Mouse (Mus musculus): Measurements from ENCODE around the gene Nsun2. TPM values are rescaled to one million over a fixed set of nuclear protein-coding genes. Genes with fewer than 3 reads are reported as not detected.

Gene Nsun2
- polyA plus RNA-seq, 1 experiment from 2014 or later, result 278 TPM

GRCm38 (mm10) chr13:69586337-69586736, 52.8 kb downstream of the Nsun2 start:
- WGBS, result 67% methylated on average over 10 of the region's 10 CpGs

GRCm38 (mm10) chr13:69587849-69588248, 54.3 kb downstream of the Nsun2 start:
- WGBS, result 43% methylated on average over 3 of the region's 3 CpGs
- no peaks in the 10 kb centered on the region for H3K4me1 ChIP-seq (replicated peaks; ENCODE audit: control insufficient read depth, insufficient read depth, low read length)
- no peak overlapping the region for H3K9ac ChIP-seq (ENCODE audit: low read depth, low read length)
- H3K4me2 ChIP-seq, result no peak overlapping the region
- H3K27me3 ChIP-seq (replicated peaks; ENCODE audit: control insufficient read depth, insufficient read depth, low read length), result no peaks in the 10 kb centered on the region
- ATAC-seq (replicated peaks; ENCODE audit: low FRiP score) (no peak), DNase-seq (ENCODE audit: low spot score) (no peak)
- H3K4me3 ChIP-seq (ENCODE audit: low read depth, low read length), result no peak overlapping the region
- H3K36me3 ChIP-seq (ENCODE audit: control insufficient read depth, insufficient read depth, low read length), result no peaks in the 10 kb centered on the region
- no peak overlapping the region for H3K27ac ChIP-seq (ENCODE audit: low read depth, low read length)
- no peaks in the 10 kb centered on the region for H3K9me3 ChIP-seq (ENCODE audit: control insufficient read depth, low read length)

More at GRCm38 (mm10) chr13:69586337-69586736, 52.8 kb downstream of the Nsun2 start:
- ATAC-seq (replicated peaks; ENCODE audit: low FRiP score), result no peak
- Histone ChIP-seq H3K27me3 (replicated peaks; ENCODE audit: control insufficient read depth, insufficient read depth, low read length) (no peaks in the 10 kb centered on the region), H3K9me3 (ENCODE audit: control insufficient read depth, low read length) (no peaks in the 10 kb centered on the region), H3K4me3 (ENCODE audit: low read depth, low read length) (no peak overlapping the region), H3K4me2 (no peak overlapping the region), H3K4me1 (replicated peaks; ENCODE audit: control insufficient read depth, insufficient read depth, low read length) (no peaks in the 10 kb centered on the region), H3K9ac (ENCODE audit: low read depth, low read length) (no peak overlapping the region), H3K27ac (ENCODE audit: low read depth, low read length) (no peak overlapping the region), H3K36me3 (ENCODE audit: control insufficient read depth, insufficient read depth, low read length) (no peaks in the 10 kb centered on the region)
- DNase-seq (ENCODE audit: low spot score), result no peak

GRCm38 (mm10) chr13:69588263-69588662, 54.7 kb downstream of the Nsun2 start:
- 63% methylated on average over 6 of the region's 6 CpGs for WGBS
- no peak for ATAC-seq (replicated peaks; ENCODE audit: low FRiP score)
- H3K36me3 ChIP-seq (ENCODE audit: control insufficient read depth, insufficient read depth, low read length), result no peaks in the 10 kb centered on the region

DNA sequence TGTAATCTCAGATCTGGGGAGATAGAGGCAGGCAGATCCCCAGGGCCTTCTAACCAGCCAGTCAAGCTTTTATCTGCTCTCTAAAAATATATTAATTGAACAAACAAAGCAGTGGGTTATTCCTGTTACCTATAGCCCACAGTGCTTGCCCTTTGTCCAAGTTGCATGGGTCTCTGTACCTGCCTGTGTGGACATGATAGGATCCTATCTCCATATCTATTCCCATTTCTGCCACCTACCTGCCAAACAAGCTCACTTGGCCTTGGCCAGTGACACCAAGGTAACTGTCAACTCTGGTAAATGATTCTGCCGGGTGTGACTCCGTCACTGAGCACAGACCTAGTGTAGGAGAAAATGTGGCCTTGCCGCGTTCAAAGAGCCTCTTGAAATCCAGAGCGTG, 57.8 kb downstream of the Nsun2 start:
- Histone ChIP-seq H3K9me3 (ENCODE audit: control insufficient read depth, low read length) (no peaks in the 10 kb centered on the region), H3K36me3 (ENCODE audit: control insufficient read depth, insufficient read depth, low read length) (no peaks in the 10 kb centered on the region), H3K4me1 (replicated peaks; ENCODE audit: control insufficient read depth, insufficient read depth, low read length) (no peaks in the 10 kb centered on the region), H3K27ac (ENCODE audit: low read depth, low read length) (no peak overlapping the region), H3K27me3 (replicated peaks; ENCODE audit: control insufficient read depth, insufficient read depth, low read length) (no peaks in the 10 kb centered on the region), H3K4me3 (ENCODE audit: low read depth, low read length) (no peak overlapping the region), H3K9ac (ENCODE audit: low read depth, low read length) (no peak overlapping the region), H3K4me2 (no peak overlapping the region)
- DNase-seq (ENCODE audit: low spot score) (no peak), ATAC-seq (replicated peaks; ENCODE audit: low FRiP score) (no peak)
- WGBS, result 84% methylated on average over 5 of the region's 5 CpGs

More at GRCm38 (mm10) chr13:69588263-69588662, 54.7 kb downstream of the Nsun2 start:
- H3K9ac ChIP-seq (ENCODE audit: low read depth, low read length), result no peak overlapping the region
- H3K9me3 ChIP-seq (ENCODE audit: control insufficient read depth, low read length), result no peaks in the 10 kb centered on the region
- no peak overlapping the region for H3K4me3 ChIP-seq (ENCODE audit: low read depth, low read length)
- no peaks in the 10 kb centered on the region for H3K4me1 ChIP-seq (replicated peaks; ENCODE audit: control insufficient read depth, insufficient read depth, low read length)
- H3K27me3 ChIP-seq (replicated peaks; ENCODE audit: control insufficient read depth, insufficient read depth, low read length), result no peaks in the 10 kb centered on the region
- no peak overlapping the region for H3K27ac ChIP-seq (ENCODE audit: low read depth, low read length)
- no peak for DNase-seq (ENCODE audit: low spot score)
- no peak overlapping the region for H3K4me2 ChIP-seq

DNA sequence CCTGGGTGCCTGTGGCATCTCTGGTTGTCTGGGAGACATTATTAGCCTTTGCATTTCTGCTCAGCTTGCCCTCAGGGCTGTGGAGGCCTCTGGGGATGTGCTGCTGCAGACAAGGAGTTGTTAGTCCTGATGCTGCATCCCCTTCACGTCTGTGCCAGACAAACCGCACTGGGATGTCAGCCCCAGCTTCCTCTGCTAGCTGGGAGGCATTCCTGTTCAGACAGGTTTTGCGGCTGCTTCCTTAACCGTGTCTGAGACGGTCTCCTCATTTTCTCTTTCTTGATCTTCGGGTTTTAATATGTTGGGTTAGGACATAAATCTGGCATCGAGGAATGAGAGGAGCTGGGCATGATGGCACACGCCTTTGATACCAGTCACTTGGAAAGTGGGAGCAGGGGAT, 58.7 kb downstream of the Nsun2 start:
- Histone ChIP-seq H3K36me3 (ENCODE audit: control insufficient read depth, insufficient read depth, low read length) (no peaks in the 10 kb centered on the region), H3K27me3 (replicated peaks; ENCODE audit: control insufficient read depth, insufficient read depth, low read length) (no peaks in the 10 kb centered on the region), H3K9me3 (ENCODE audit: control insufficient read depth, low read length) (no peaks in the 10 kb centered on the region), H3K4me1 (replicated peaks; ENCODE audit: control insufficient read depth, insufficient read depth, low read length) (no peaks in the 10 kb centered on the region), H3K4me3 (ENCODE audit: low read depth, low read length) (no peak overlapping the region), H3K4me2 (no peak overlapping the region), H3K9ac (ENCODE audit: low read depth, low read length) (no peak overlapping the region), H3K27ac (ENCODE audit: low read depth, low read length) (no peak overlapping the region)
- DNase-seq (ENCODE audit: low spot score) (no peak), ATAC-seq (replicated peaks; ENCODE audit: low FRiP score) (no peak)
- 74% methylated on average over 8 of the region's 8 CpGs for WGBS

GRCm38 (mm10) chr13:69593453-69593852, 59.9 kb downstream of the Nsun2 start:
- DNase-seq (ENCODE audit: low spot score) (no peak), ATAC-seq (replicated peaks; ENCODE audit: low FRiP score) (0 out of 2 replicates have a peak, but pooled peaks have one; percentile 26)
- WGBS, result 66% methylated on average over 8 of the region's 8 CpGs
- H3K4me2 ChIP-seq, result no peak overlapping the region
- no peak overlapping the region for H3K9ac ChIP-seq (ENCODE audit: low read depth, low read length)
- no peaks in the 10 kb centered on the region for H3K4me1 ChIP-seq (replicated peaks; ENCODE audit: control insufficient read depth, insufficient read depth, low read length)
- H3K4me3 ChIP-seq (ENCODE audit: low read depth, low read length), result no peak overlapping the region
- no peaks in the 10 kb centered on the region for H3K27me3 ChIP-seq (replicated peaks; ENCODE audit: control insufficient read depth, insufficient read depth, low read length)
- no peaks in the 10 kb centered on the region for H3K36me3 ChIP-seq (ENCODE audit: control insufficient read depth, insufficient read depth, low read length)
- H3K9me3 ChIP-seq (ENCODE audit: control insufficient read depth, low read length), result no peaks in the 10 kb centered on the region
- no peak overlapping the region for H3K27ac ChIP-seq (ENCODE audit: low read depth, low read length)

GRCm38 (mm10) chr13:69594577-69595256, 61.2 kb downstream of the Nsun2 start:
- H3K9ac ChIP-seq (ENCODE audit: low read depth, low read length), result no peak overlapping the region
- H3K4me3 ChIP-seq (ENCODE audit: low read depth, low read length), result no peak overlapping the region
- H3K4me1 ChIP-seq (replicated peaks; ENCODE audit: control insufficient read depth, insufficient read depth, low read length), result no peaks in the 10 kb centered on the region
- DNase-seq (ENCODE audit: low spot score) (no peak), ATAC-seq (replicated peaks; ENCODE audit: low FRiP score) (no peak)
- 73% methylated on average over 7 of the region's 7 CpGs for WGBS
- no peak overlapping the region for H3K27ac ChIP-seq (ENCODE audit: low read depth, low read length)
- no peaks in the 10 kb centered on the region for H3K9me3 ChIP-seq (ENCODE audit: control insufficient read depth, low read length)
- H3K4me2 ChIP-seq, result no peak overlapping the region
- H3K36me3 ChIP-seq (ENCODE audit: control insufficient read depth, insufficient read depth, low read length), result no peaks in the 10 kb centered on the region
- no peaks in the 10 kb centered on the region for H3K27me3 ChIP-seq (replicated peaks; ENCODE audit: control insufficient read depth, insufficient read depth, low read length)

GRCm38 (mm10) chr13:69595911-69596310, 62.4 kb downstream of the Nsun2 start:
- WGBS, result 87% methylated on average over 6 of the region's 6 CpGs

DNA sequence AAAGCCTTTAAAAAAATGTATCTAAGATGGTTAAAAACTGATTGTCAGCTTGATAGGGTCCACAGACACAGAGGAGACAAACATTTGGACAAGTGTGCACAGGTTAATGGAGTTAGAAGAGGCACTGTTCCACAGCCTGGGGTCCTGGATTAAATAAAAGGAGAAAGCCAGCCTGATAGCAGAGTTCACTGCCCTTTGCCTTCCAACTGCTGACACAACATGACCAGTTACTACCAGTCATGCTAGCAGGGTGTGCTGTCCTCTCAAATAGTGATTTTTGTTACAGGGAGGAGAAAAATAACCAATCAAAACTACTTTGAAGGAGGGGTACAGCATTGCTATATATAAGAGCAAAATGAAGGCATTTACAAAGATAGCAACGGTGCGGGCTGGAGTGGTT, 63.0 kb downstream of the Nsun2 start:
- Histone ChIP-seq H3K9me3 (ENCODE audit: control insufficient read depth, low read length) (no peaks in the 10 kb centered on the region), H3K36me3 (ENCODE audit: control insufficient read depth, insufficient read depth, low read length) (no peaks in the 10 kb centered on the region), H3K4me2 (no peak overlapping the region), H3K27me3 (replicated peaks; ENCODE audit: control insufficient read depth, insufficient read depth, low read length) (no peaks in the 10 kb centered on the region), H3K4me3 (ENCODE audit: low read depth, low read length) (no peak overlapping the region), H3K9ac (ENCODE audit: low read depth, low read length) (no peak overlapping the region), H3K27ac (ENCODE audit: low read depth, low read length) (no peak overlapping the region), H3K4me1 (replicated peaks; ENCODE audit: control insufficient read depth, insufficient read depth, low read length) (no peaks in the 10 kb centered on the region)
- ATAC-seq (replicated peaks; ENCODE audit: low FRiP score), result no peak
- no peak for DNase-seq (ENCODE audit: low spot score)
- 89% methylated on average over 2 of the region's 2 CpGs for WGBS

More at GRCm38 (mm10) chr13:69595911-69596310, 62.4 kb downstream of the Nsun2 start:
- ATAC-seq (replicated peaks; ENCODE audit: low FRiP score) (no peak), DNase-seq (ENCODE audit: low spot score) (no peak)
- no peak overlapping the region for H3K27ac ChIP-seq (ENCODE audit: low read depth, low read length)
- no peaks in the 10 kb centered on the region for H3K27me3 ChIP-seq (replicated peaks; ENCODE audit: control insufficient read depth, insufficient read depth, low read length)
- no peak overlapping the region for H3K4me3 ChIP-seq (ENCODE audit: low read depth, low read length)
- no peak overlapping the region for H3K4me2 ChIP-seq
- no peaks in the 10 kb centered on the region for H3K9me3 ChIP-seq (ENCODE audit: control insufficient read depth, low read length)
- no peak overlapping the region for H3K9ac ChIP-seq (ENCODE audit: low read depth, low read length)
- no peaks in the 10 kb centered on the region for H3K4me1 ChIP-seq (replicated peaks; ENCODE audit: control insufficient read depth, insufficient read depth, low read length)
- no peaks in the 10 kb centered on the region for H3K36me3 ChIP-seq (ENCODE audit: control insufficient read depth, insufficient read depth, low read length)

Measured in liver, embryonic 11.5 days (tissue).